Mouse (Mus musculus): ENCODE measurements around the gene Acot6. TPM values are rescaled to one million over a fixed set of nuclear protein-coding genes. Genes with fewer than 3 reads are reported as not detected.
"Not testable (repeated sequence)": the region's sequence is repeated elsewhere in the genome, so short reads cannot be mapped to it uniquely, and the experiment has no call there.

Acot6 gene
- polyA plus RNA-seq (2012; rRNA removed) = 1.5 and 1.6 TPM in 2 replicates

DNA sequence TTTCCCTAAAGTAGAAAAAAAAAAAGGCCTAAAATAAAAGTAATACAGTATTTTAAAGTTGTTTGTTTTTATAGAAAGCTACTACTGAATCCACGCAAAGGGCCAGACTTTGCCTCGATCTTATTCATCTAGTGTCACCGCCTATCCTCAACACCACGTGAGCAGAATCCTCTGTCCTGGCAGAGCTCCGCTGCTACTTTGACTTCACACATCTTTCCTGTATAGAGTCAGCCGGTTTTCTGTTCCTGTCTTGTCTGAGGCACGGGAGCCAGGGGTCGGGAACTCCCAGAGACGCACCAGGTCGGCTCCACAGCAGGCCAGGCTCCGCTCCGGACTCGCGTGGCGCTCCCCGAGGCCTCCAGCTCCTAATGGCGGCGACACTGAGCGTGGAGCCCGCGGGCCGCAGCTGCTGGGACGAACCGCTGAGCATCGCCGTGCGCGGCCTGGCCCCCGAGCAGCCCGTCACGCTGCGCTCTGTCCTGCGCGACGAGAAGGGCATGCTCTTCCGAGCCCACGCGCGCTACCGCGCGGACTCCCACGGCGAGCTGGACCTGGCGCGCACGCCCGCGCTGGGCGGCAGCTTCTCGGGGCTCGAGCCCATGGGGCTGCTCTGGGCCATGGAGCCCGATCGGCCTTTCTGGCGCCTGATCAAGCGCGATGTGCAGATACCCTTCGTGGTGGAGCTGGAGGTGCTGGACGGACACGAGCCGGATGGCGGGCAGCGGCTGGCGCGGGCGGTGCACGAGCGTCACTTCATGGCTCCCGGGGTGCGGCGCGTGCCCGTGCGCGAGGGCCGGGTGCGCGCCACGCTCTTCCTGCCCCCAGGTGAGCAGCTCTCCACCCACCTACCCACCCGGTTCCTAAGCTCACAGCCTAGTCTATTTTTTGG is at the start of gene Acot6:
TSS of gene Acot6 (plus strand) at position 51 of the 889 bp plus-strand sequence.
- H3K4me3 ChIP-seq (ENCODE audit: control insufficient read depth, insufficient read depth, low read length) = peak within 1 kb of the TSS; percentile 52
- H3K27ac ChIP-seq (ENCODE audit: control insufficient read depth, insufficient read depth, low read length); H3K27me3 ChIP-seq (ENCODE audit: control insufficient read depth, insufficient read depth, low read length); H3K36me3 ChIP-seq (ENCODE audit: control insufficient read depth, insufficient read depth, low read length); H3K4me1 ChIP-seq (replicated peaks; ENCODE audit: control insufficient read depth, insufficient read depth, low read length): not testable (repeated sequence)
- 1% methylated on average over 80 of the region's 80 CpGs for WGBS
- DNase-seq = peak; percentile 22

DNA sequence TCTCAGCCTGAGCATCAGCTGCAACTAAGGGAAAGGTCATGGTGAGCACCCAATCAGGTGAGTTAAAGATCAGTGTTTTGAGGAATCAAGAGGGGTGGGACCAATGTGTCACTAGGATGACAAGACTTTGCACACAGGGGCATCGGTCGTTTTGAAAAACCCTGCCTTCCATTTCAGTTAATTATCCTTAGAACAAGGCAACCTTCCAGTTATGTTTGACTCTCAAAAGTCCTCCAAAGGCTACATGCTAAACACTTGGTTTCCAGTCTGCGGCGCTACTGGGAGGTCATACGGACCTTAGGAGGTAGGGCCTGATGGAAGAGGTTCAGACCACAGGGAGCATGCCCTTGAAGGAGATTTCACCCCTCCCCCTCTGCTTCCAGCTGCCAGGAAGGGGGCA is 49.7 kb upstream of the Acot6 start:
- not testable (repeated sequence) for DNase-seq; H3K36me3 ChIP-seq (ENCODE audit: control insufficient read depth, insufficient read depth, low read length); H3K27me3 ChIP-seq (ENCODE audit: control insufficient read depth, insufficient read depth, low read length); H3K4me1 ChIP-seq (replicated peaks; ENCODE audit: control insufficient read depth, insufficient read depth, low read length); H3K4me3 ChIP-seq (ENCODE audit: control insufficient read depth, insufficient read depth, low read length); H3K27ac ChIP-seq (ENCODE audit: control insufficient read depth, insufficient read depth, low read length)
- 89% methylated on average over 5 of the region's 5 CpGs for WGBS

DNA sequence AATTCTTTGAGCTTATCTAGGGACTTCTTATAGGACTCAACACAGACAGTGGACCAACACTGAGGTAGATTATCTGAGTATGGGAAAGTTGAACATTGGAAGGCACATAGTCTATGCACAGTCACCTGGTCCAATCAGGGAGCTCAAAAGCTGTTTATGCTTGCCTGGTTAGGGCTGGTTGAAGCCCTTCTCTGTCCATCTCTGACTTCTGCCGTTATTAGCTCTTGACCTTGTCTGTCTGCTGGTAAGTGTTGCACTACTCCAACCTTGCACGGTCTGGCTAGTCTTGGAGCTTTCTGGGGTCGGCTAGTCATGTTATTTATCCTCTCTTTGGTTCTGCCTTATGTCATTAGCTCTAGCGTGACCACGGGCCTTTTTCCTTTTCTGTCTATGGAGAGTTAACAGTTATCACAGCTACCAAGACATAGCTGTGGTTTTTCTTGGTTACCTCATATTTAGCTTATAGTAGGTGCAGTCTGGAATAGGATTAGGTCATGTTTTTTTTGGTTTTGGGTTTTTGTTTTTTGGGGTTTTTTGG is 48.4 kb upstream of the Acot6 start, which contains the start of gene Acot3:
TSS of gene Acot3 (plus strand) at position 208 of the 538 bp plus-strand sequence.
- no peak within 1 kb of the TSS for H3K27ac ChIP-seq (ENCODE audit: control insufficient read depth, insufficient read depth, low read length)
- H3K27me3 ChIP-seq (ENCODE audit: control insufficient read depth, insufficient read depth, low read length) = peaks cover 3% of the 10 kb centered on the region; the same call in 1 of the 2 replicates
- H3K4me1 ChIP-seq (replicated peaks; ENCODE audit: control insufficient read depth, insufficient read depth, low read length) = no peaks in the 10 kb centered on the region; the same call in 1 of the 2 replicates
- H3K36me3 ChIP-seq (ENCODE audit: control insufficient read depth, insufficient read depth, low read length) = no peaks in the 10 kb centered on the region
- no peak within 1 kb of the TSS for H3K4me3 ChIP-seq (ENCODE audit: control insufficient read depth, insufficient read depth, low read length)
- no peak for TF ChIP-seq POLR2A (IDR thresholded peaks at IDR 0.05; ENCODE audit: control insufficient read depth, extremely low read depth, insufficient read depth, low read length, poor library complexity)
- no peak for TF ChIP-seq CTCF (IDR thresholded peaks at IDR 0.05; ENCODE audit: borderline replicate concordance, control insufficient read depth, extremely low read depth, insufficient read depth, low read length, poor library complexity)
- DNase-seq = no peak
- WGBS = 52% methylated on average over 5 of the region's 5 CpGs

DNA sequence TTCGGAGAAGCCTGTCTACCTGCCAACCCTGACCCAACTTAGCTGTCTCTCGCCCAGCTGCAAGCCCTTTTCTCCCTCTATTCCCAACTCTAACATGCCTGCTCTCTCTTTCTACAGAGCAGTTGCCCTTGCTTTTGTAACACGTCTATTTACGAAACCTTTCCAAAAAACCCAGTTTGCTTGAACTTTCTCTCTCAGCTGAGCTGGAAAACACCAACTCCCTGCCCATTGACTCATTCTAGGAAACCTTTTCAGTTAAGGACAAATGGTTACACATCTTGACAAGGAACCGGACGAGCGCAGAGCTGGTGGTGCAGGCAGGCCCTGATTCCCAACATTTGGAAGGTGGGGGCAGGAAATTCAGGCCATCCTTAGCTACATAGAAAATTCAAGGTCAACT is 47.8 kb upstream of the Acot6 start:
- WGBS = 94% methylated on average over 7 of the region's 7 CpGs

DNA sequence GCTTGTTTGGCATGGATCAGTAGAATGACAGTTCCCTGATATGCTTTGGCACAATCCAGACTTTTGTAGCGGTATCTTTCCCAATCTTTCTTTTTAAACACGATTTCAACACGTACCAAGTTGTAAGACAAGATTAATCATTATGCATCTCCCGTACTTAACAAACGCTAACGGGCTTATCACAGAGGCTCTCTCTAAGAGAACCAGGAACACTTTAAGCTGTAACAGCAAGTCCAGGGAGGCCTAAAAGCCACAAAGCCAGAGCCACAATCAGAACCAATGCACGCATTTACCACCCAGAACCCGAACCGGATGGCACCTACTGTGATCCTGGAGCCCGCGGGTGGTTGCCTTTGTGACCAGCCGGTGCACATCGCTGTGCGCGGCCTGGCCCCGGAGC is 47.3 kb upstream of the Acot6 start:
- Histone ChIP-seq H3K4me3 (ENCODE audit: control insufficient read depth, insufficient read depth, low read length) (no peak overlapping the region), H3K36me3 (ENCODE audit: control insufficient read depth, insufficient read depth, low read length) (no peaks in the 10 kb centered on the region), H3K27ac (ENCODE audit: control insufficient read depth, insufficient read depth, low read length) (no peak overlapping the region), H3K27me3 (ENCODE audit: control insufficient read depth, insufficient read depth, low read length) (peaks cover 3% of the 10 kb centered on the region; the same call in 1 of the 2 replicates), H3K4me1 (replicated peaks; ENCODE audit: control insufficient read depth, insufficient read depth, low read length) (no peaks in the 10 kb centered on the region; the same call in 1 of the 2 replicates)
- 20% methylated on average over 16 of the region's 16 CpGs for WGBS
- DNase-seq = no peak
- no peak for TF ChIP-seq POLR2A (IDR thresholded peaks at IDR 0.05; ENCODE audit: control insufficient read depth, extremely low read depth, insufficient read depth, low read length, poor library complexity)
- no peak for TF ChIP-seq CTCF (IDR thresholded peaks at IDR 0.05; ENCODE audit: borderline replicate concordance, control insufficient read depth, extremely low read depth, insufficient read depth, low read length, poor library complexity)

More for the DNA sequence above, 47.8 kb upstream of the Acot6 start:
- Histone ChIP-seq H3K4me1 (replicated peaks; ENCODE audit: control insufficient read depth, insufficient read depth, low read length) (no peaks in the 10 kb centered on the region; the same call in 1 of the 2 replicates), H3K27me3 (ENCODE audit: control insufficient read depth, insufficient read depth, low read length) (peaks cover 3% of the 10 kb centered on the region; the same call in 1 of the 2 replicates), H3K36me3 (ENCODE audit: control insufficient read depth, insufficient read depth, low read length) (no peaks in the 10 kb centered on the region), H3K27ac (ENCODE audit: control insufficient read depth, insufficient read depth, low read length) (no peak overlapping the region), H3K4me3 (ENCODE audit: control insufficient read depth, insufficient read depth, low read length) (no peak overlapping the region)
- TF ChIP-seq CTCF (IDR thresholded peaks at IDR 0.05; ENCODE audit: borderline replicate concordance, control insufficient read depth, extremely low read depth, insufficient read depth, low read length, poor library complexity) = no peak
- no peak for TF ChIP-seq POLR2A (IDR thresholded peaks at IDR 0.05; ENCODE audit: control insufficient read depth, extremely low read depth, insufficient read depth, low read length, poor library complexity)
- DNase-seq = no peak

DNA sequence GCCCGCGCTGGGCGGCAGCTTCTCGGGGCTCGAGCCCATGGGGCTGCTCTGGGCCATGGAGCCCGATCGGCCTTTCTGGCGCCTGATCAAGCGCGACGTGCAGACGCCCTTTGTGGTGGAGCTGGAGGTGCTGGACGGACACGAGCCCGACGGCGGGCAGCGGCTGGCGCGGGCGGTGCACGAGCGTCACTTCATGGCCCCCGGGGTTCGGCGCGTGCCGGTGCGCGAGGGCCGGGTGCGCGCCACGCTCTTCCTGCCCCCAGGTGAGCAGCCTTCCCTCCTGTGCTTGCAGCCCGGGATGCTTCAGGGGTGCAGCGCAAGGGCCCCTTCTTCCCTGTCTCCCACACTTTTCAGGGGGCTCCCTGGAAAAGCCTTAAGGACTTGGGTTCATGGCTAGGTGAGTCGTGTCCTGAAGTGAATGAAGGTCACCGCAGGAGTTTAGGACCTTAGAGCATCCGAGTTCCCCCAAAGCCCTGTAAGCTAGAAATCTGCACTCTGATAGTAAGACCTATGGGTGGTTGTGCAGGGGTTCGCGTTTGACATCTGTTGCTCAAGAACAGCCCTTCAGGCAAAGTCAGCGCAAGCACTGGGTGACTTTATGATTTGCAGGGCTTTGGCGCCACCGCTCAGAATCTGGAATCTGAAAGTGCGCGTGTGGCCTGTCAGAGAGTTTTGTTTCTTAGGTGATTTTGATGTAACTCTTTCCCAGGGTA is 46.6 kb upstream of the Acot6 start:
- Histone ChIP-seq H3K4me3 (ENCODE audit: control insufficient read depth, insufficient read depth, low read length) (no peak overlapping the region), H3K27ac (ENCODE audit: control insufficient read depth, insufficient read depth, low read length) (no peak overlapping the region), H3K27me3 (ENCODE audit: control insufficient read depth, insufficient read depth, low read length) (peaks cover 3% of the 10 kb centered on the region; the same call in 1 of the 2 replicates), H3K36me3 (ENCODE audit: control insufficient read depth, insufficient read depth, low read length) (no peaks in the 10 kb centered on the region), H3K4me1 (replicated peaks; ENCODE audit: control insufficient read depth, insufficient read depth, low read length) (no peaks in the 10 kb centered on the region; the same call in 1 of the 2 replicates)
- no peak for DNase-seq
- 4% methylated on average over 43 of the region's 46 CpGs for WGBS
- TF ChIP-seq POLR2A (IDR thresholded peaks at IDR 0.05; ENCODE audit: control insufficient read depth, extremely low read depth, insufficient read depth, low read length, poor library complexity) = no peak
- no peak for TF ChIP-seq CTCF (IDR thresholded peaks at IDR 0.05; ENCODE audit: borderline replicate concordance, control insufficient read depth, extremely low read depth, insufficient read depth, low read length, poor library complexity)
